Mouse (Mus musculus) thymus, postnatal 36 days (tissue): ENCODE measurements around the gene Aldh1l1.

ENCODE experiments used
- DNase-seq, 2 experiments: peaks; one replicate each; pipeline ENCODE4 v3.0.0; 2022; ENCODE audit warnings: mixed read lengths in 2 of 2

Aldh1l1 gene

DNA sequence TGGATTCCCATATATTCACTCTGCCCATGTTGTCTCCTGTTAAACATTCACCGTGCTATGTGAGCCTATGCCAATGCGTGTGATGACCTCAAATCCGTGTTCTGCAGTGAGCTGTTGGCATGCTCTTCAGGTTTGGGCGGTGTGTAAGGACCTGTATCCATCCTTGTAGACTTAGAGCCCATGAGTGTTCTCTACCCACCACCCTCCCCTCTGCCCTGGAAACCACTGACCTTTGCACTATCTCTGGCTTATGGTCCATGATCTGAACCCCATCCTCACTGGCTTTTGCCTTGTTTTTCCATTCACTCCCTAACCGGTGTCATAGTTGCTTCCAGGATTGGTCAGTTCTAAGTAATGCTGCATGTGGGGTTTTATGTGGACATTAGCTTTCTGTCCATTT is 67.5 kb downstream of the Aldh1l1 start:
- no peak for DNase-seq

GRCm38 (mm10) chr6:90556534-90557058 is 70.4 kb downstream of the Aldh1l1 start:
- DNase-seq: no peak

GRCm38 (mm10) chr6:90557077-90557476 is 70.8 kb downstream of the Aldh1l1 start:
- DNase-seq: no peak

DNA sequence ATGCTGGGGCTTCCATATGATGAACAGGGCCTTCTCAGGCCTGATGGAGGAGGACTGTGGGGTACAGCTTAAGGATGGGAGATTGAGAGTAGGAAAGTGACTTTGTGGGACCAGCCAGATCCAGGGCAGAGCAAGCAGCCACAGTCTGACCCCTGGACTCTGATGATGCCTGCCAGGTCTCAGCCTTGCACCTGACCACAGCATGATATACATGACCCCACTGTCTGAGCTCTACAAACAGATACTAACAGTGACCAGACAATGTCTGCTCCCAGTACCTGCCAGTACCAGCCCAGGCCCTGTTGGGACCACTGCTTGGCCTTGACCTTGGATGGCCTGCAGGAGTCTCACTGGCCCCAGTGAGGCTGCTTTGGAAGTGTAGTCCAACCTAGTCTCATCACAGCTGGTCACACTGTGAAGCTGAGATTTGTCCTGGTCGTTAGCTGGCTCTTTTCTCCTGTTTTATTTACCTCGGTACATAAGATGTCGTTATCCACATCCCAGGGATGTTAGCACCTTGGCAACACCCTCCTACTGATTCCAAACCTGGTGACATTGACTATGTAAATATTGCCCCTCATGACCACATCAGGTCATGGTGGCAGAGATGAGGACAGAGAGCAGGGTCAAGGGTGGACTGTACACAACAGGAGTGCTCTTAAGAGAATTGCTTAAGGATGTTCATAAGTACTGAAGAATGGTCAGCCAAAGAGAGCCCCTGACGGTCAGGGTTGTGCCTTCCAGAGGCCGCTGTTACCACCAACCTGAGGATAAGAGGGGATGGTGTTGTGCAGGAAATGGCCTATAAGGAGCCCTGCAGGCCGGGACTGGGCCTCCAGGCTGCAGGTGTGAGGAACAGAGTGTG is 71.8 kb downstream of the Aldh1l1 start:
- no peak for DNase-seq

- DNase-seq: no peak
These were observed 74.3 kb downstream of the Aldh1l1 start for GRCm38 (mm10) chr6:90560390-90561058.

DNA sequence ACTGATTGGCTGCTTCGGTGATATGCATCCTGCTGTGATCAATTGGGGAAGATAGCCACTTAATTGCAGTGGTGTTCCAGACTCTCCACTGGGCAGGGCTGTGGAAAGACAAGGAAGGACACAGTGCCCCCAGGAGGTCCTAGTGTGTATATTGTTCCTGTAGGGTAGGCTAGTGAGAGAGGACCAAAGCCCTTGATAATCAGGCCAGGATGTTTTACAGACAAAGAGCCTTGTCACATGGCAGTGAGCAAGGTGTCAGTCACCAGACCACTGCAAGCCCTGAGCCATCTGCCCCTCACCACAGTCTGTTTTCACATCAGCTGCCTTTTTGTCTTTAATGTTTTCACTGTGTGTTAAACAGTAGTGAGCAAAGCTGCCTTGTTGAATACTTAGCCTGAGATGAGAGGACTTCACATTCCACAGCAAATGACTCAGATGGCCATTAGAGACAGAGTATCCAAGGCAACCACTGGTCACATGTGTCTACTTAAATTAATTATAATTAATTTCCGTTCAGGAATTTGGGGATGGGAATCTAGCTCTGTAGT is 75.1 kb downstream of the Aldh1l1 start:
- no peak for DNase-seq

DNA sequence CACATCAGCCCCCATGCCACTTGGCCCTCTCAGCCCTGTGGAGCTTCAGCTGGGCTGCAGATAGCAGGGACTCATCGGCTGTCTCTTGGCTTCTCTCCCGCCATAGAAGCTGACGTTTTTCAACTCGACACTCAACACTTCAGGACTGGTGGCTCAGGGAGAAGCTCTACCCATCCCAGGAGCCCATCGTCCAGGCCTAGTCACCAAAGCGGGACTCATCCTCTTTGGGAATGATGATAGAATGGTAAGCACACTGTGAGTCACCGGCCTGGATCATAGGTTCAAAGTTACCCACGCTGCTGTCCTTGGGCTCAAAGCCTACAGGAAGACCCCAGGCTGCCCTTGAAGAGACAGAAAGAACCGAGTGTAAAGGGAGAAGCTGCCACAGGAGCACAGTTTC is 78.0 kb downstream of the Aldh1l1 start:
- no peak for DNase-seq

- DNase-seq: no peak
These were observed 79.4 kb downstream of the Aldh1l1 start for GRCm38 (mm10) chr6:90565357-90566215.

DNA sequence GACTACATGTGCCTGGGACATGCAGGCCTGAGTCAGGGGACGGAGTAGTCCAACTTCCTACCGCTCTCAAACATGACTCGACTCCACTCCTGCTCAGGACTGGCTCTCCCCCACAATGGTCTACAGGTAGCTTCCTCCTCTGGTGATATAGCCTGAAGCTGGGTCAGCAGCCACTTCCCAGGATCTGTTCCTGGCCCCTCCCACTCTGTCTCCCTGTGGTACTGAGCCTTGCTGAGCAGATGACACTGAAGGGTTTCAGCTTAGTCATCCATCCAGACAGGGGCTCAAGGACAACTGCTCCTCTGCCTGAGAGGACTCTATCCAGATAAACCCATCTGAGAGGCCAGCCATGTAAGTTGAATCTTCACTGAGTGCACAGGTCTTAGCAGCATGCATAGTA is 81.3 kb downstream of the Aldh1l1 start:
- no peak for DNase-seq

GRCm38 (mm10) chr6:90567928-90568327 is 81.7 kb downstream of the Aldh1l1 start:
- no peak for DNase-seq

GRCm38 (mm10) chr6:90568721-90569120 is 82.5 kb downstream of the Aldh1l1 start:
- no peak for DNase-seq

DNA sequence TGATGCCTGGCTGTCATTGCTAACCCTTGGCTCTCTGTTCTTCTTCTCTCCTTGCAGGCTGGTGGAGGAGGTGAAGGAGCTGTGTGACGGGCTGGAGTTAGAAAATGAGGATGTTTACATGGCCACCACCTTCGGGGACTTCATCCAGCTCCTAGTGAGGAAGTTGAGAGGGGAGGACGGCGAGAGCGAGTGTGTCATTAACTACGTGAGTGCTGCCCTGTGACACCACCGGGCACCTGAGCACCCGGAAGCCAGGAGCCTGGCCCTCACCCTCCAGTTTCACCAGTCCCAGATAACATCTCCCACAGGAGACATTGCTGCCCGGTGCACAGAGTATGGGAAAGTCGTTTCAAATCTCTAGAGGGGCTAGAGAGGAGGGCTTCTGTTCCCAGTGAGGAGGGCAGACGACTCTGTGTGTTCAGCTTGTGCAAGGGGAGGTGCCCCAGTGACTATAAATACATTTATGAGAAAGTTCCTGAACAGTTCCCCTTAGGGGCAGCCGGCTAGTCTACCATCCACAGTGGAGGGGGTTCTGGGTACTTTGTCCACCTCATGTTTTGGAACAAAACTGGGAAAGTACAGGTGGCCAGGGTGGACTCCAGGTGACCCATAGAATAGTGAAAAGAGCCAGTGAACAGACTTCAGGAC is 83.6 kb downstream of the Aldh1l1 start:
- no peak for DNase-seq

DNA sequence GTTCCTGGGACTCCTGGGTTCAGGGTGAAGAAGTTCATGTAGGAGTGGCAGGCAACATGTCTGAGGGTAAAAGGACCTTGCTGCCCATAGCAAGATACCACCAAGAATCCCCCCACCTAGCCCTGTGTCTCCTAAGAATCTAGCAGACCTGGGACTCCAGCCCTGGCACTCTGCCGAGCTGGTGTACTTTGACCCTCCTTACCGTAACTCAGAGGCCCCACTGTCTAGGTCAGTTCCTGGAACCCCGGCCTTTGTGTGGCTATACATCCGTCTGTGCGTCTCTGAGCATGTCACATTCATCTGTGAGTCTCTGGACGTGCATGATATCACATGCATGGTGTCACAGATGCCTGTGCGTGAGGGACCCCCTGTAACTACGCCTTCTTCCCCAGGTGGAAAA is 84.2 kb downstream of the Aldh1l1 start:
- no peak for DNase-seq

DNA sequence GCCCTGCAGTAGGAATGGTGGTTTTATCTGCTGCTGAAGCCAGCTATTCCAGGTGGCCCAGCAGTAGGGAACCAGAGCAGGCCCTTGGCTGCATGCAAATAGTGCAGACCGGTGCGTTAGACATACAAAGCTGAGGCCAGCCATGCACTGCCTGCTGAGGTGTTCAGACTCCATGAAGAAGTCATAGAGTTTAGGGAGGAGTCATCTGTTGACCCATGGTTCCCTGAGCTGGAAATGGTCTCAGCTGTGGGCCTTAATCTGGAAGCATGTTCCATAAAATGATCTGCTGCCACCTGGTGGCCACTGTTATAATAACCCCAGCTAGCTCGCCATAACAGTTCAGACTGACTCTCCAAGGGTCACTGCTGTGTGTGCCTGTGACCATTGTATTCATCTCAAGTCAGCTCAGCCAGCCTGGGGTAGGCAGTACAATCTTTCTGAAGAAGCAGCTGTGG is 89.1 kb downstream of the Aldh1l1 start:
- peak; percentile 44 to 63 for DNase-seq

GRCm38 (mm10) chr6:90578174-90578573 is 91.9 kb downstream of the Aldh1l1 start:
- DNase-seq: no peak

DNA sequence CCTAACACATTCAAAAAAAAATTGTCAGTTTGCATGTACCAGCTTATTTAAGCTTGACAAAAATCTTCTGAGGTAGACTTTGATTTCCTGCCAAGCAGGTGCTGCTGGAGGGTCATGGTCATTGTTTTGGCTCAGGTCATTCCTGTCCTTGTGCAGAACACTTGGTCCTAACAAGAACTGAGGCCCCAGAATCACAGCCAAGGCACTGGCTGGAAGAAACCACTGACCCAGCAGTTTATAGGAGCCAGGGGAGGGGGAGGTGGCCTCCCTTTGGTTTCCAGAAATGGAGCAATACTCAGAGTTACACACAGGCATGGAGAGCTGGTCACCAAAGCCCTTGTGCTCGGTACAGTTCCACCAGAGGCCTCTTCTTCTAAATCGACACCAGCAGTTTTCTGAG is 96.1 kb downstream of the Aldh1l1 start:
- no peak for DNase-seq

- no peak for DNase-seq
These were observed 101.9 kb downstream of the Aldh1l1 start for GRCm38 (mm10) chr6:90588113-90588512.

DNA sequence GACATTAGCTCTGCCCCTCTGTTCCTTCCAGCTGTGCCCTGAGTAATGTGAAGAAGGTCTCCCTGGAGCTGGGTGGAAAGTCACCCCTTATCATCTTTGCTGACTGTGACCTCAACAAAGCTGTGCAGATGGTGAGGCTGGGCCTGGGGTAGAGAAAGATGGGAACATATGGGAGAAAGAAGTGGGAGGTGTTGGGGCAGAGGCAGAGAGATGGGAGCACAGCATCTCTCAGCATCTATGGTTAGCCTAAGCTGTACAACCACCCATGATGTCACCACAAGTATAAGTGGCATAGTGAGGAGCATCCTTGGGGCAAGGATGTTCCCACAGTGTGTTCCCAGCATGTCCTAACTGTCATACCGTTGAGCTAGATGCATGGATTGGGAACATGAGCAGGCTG is 104.5 kb downstream of the Aldh1l1 start:
- DNase-seq: no peak

DNA sequence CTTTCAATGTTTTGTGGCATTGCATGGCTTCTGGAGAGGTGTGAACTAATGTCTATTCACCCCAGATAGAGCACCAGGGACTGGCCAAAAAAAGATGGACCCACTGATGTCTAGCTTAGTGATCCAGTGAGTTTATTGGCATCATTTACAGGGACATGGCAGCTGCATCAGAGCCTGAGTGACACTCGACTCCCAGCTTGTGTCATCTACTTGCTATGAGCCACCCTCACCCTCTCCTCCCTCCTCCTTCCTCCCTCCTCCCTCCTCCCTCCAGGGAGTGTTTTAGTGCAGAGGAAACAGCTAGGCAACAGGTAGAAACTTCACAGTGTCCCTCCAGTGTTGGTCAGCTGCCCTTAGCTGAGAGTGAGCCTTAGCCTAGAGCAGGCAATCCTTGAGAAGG is 108.7 kb downstream of the Aldh1l1 start:
- no peak for DNase-seq

DNA sequence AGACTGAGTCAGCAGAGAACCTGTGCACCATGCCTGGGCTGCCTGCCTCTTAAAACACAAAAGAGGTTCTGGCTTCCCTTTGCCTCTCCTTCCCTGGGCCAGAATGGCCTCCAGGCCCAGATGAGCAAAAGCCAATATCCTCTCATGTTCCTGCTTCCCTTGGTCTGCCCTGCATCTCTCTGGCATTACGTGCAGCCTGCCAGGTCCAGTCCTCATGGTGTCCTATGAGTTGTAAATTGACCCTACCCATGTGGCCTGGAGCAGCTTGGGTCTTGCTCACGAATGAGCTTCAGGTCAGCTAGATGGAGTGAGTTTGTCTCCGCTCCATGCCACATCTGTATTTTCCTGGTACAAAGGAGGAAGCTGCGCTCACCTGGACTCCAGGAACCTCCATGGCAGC is 110.8 kb downstream of the Aldh1l1 start:
- DNase-seq: no peak

DNA sequence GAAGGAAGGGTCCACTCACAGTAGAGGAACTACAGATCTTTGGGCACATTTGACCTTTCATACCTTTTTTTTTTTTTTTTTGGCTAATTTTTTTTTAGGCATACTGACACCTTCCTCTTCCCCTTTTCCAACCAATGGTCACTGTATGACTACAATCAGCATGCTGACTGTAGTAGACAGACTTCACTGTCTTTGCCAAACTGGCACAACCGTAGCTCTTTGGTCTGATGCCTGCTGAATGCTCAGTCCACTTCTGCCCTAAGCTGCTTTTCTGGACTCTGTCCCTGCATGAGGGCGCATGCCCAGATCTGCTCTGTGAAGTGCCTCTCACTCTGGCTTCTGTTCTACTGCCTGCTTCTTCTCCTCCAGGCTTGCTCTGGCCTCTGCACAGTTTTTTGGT is 111.4 kb downstream of the Aldh1l1 start:
- DNase-seq: no peak

DNA sequence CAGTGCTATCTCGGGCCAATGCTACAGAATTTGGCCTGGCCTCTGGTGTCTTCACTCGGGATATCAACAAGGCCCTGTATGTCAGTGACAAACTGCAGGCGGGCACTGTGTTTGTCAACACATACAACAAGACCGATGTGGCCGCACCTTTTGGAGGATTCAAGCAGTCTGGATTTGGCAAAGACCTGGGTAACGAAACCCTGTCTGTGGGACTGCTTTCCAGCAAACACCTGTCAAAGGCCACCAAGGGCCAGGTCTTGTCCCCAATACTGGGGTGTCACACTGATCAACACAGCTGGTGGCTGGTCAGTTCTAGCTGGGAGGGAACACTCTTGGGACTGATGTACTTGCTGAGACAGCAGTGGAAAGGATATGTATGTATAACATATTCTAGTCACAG is 112.0 kb downstream of the Aldh1l1 start:
- no peak for DNase-seq
